Mouse (Mus musculus) hindbrain, embryonic 16.5 days (tissue): Measurements from ENCODE around the gene Thbs1. TPM values are rescaled to one million over a fixed set of nuclear protein-coding genes. Genes with fewer than 3 reads are reported as not detected.

Experiments
- ATAC-seq: fragments of 200-750 bp; cut with Nextera tagmentation; 2 replicates; pipeline ENCODE4 v1.8.0; 2017; ENCODE audit warnings: moderate TSS enrichment, moderate library complexity
- H3K27ac ChIP-seq: fragments of 300-500 bp; sonication (generic); 2 replicates; pipeline ENCODE4 v1.5.1; 2014; ENCODE audit warnings: low read depth, mild to moderate bottlenecking, control low read depth, low read length, moderate library complexity
- H3K27me3 ChIP-seq: fragments of 300-500 bp; sonication (generic); replicated peaks from 2 replicates; pipeline ENCODE4 v1.6.1; 2014; ENCODE audit warnings: low read length; ENCODE audit not compliant: control insufficient read depth, insufficient read depth
- H3K36me3 ChIP-seq: fragments of 300-500 bp; sonication (generic); 2 replicates; pipeline ENCODE4 v1.6.1; 2014; ENCODE audit warnings: mild to moderate bottlenecking, low read length, moderate library complexity, mixed read lengths; ENCODE audit not compliant: control insufficient read depth, insufficient read depth
- H3K4me1 ChIP-seq: fragments of 300-500 bp; sonication (generic); 2 replicates; pipeline ENCODE4 v1.6.1; 2014; ENCODE audit warnings: low read depth, low read length; ENCODE audit not compliant: control insufficient read depth, insufficient read depth
- H3K4me2 ChIP-seq: fragments of 300-500 bp; sonication (generic); 2 replicates; pipeline ENCODE4 v1.6.1; 2014; ENCODE audit warnings: mild to moderate bottlenecking, low read length, control low read depth, moderate library complexity
- H3K4me3 ChIP-seq: fragments of 300-500 bp; sonication (generic); 2 replicates; pipeline ENCODE4 v1.5.1; 2014; ENCODE audit warnings: mild to moderate bottlenecking, low read length, control low read depth, moderate library complexity
- H3K9ac ChIP-seq: fragments of 300-500 bp; sonication (generic); 2 replicates; pipeline ENCODE4 v1.6.1; 2014; ENCODE audit warnings: low read depth, mild to moderate bottlenecking, control low read depth, low read length, moderate library complexity
- H3K9me3 ChIP-seq: fragments of 300-500 bp; sonication (generic); 2 replicates; pipeline ENCODE4 v1.6.1; 2014; ENCODE audit warnings: mild to moderate bottlenecking, low read length, moderate library complexity; ENCODE audit not compliant: control insufficient read depth
- whole genome bisulfite sequencing: fragments of 180-500 bp; shearing (Covaris S2); extraction: QIAGEN DNeasy Blood & Tissue Kit; methylation state at CpG from one replicate; pipeline ENCODE4 v1.1.7; 2014; 5-methylcytosine and 5-hydroxymethylcytosine counted together
- polyA plus RNA-seq: library from polyadenylated mRNA; unstranded; fragments of >200 nt; fragmentation: Nextera tagmentation; extraction: Ambion mirVana; gene quantifications from 2 replicates; pipeline ENCODE4 v1.2.1, GENCODE M21; 2015

Thbs1 gene
- polyA plus RNA-seq, 1 experiment from 2014 or later, result 6.2 TPM

DNA sequence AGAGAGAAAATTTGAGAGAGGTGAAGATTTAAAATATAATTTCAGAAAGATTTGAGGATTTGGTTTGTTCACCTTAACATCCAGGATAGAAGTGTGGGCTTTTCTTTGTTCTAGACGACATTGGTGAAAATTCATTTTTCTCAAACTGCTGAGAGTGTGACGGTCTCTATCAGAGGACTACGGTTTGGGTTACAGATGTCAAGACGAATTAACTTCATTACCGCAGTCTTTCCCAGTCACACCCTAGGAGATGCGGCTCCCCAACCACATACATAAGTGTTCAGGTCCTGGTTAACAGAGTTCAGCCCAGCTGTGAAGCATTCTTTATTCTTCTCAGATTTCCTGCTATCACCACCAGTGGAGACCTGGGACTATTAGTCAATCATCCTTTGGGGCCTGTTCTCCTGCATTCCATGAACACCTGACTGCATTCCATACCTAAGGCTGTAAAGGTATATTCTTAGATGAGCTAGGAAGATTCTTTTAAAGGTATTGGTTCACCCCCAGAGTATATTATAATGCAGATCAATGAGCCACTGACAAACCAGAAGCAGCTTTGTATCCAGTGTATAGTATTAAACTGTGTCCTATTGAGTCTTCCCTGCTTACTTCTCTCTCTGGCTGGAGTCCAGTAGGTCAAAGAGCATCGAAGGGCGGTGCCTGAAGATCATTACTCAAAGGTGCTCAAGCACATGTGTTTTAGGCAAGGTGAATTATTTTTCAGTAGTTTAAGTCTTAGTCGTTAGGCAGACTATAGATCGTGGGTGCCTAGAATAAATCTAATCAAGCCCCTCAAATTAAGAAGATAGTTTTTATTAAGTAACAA, 63.1 kb downstream of the Thbs1 start:
- Histone ChIP-seq H3K27me3 (no peaks in the 10 kb centered on the region), H3K36me3 (no peaks in the 10 kb centered on the region), H3K9me3 (0 out of 2 replicates have a peak, but pooled peaks cover 4% of the 10 kb centered on the region), H3K27ac (no peak overlapping the region), H3K4me1 (no peaks in the 10 kb centered on the region), H3K4me3 (no peak overlapping the region), H3K9ac (no peak overlapping the region), H3K4me2 (no peak overlapping the region)
- WGBS, result 87% methylated on average over 10 of the region's 10 CpGs
- no peak for ATAC-seq

Other genes with a start within 250 kb of the Thbs1 start
- 4.1 TPM in 2 replicates for gene Fsip1, start 145.1 kb downstream of the Thbs1 start, polyA plus RNA-seq